Mouse (Mus musculus): ENCODE measurements around the gene Aqp1. TPM values are rescaled to one million over a fixed set of nuclear protein-coding genes. Genes with fewer than 3 reads are reported as not detected.

Aqp1 gene
- total RNA-seq, 1 experiment from 2014 or later, result 0.35 TPM

GRCm38 (mm10) chr6:55389321-55389720 is 53.1 kb downstream of the Aqp1 start:
- ATAC-seq (ENCODE audit: extremely low read depth, insufficient number of reproducible peaks, low FRiP score, poor library complexity, severe bottlenecking), result no peak

- no peak for ATAC-seq (ENCODE audit: extremely low read depth, insufficient number of reproducible peaks, low FRiP score, poor library complexity, severe bottlenecking)
These were observed 55.6 kb downstream of the Aqp1 start for GRCm38 (mm10) chr6:55391814-55392213.

- no peak for ATAC-seq (ENCODE audit: extremely low read depth, insufficient number of reproducible peaks, low FRiP score, poor library complexity, severe bottlenecking)
These were observed 56.2 kb downstream of the Aqp1 start for GRCm38 (mm10) chr6:55392453-55392852.

GRCm38 (mm10) chr6:55394854-55395253 is 58.6 kb downstream of the Aqp1 start:
- ATAC-seq (ENCODE audit: extremely low read depth, insufficient number of reproducible peaks, low FRiP score, poor library complexity, severe bottlenecking), result no peak

- ATAC-seq (ENCODE audit: extremely low read depth, insufficient number of reproducible peaks, low FRiP score, poor library complexity, severe bottlenecking), result no peak
These were observed 59.9 kb downstream of the Aqp1 start for GRCm38 (mm10) chr6:55396176-55396575.

GRCm38 (mm10) chr6:55396622-55397041 is 60.4 kb downstream of the Aqp1 start:
- no peak for ATAC-seq (ENCODE audit: extremely low read depth, insufficient number of reproducible peaks, low FRiP score, poor library complexity, severe bottlenecking)

Other genes starting within 250 kb of the Aqp1 start
- gene Crhr2, start 203.4 kb upstream of the Aqp1 start, total RNA-seq (2017), result not detected in 2 replicates
- not detected in 2 replicates for gene Inmt, start 161.4 kb upstream of the Aqp1 start, total RNA-seq (2017)
- gene Mindy4, start 133.0 kb upstream of the Aqp1 start, total RNA-seq (2017), result not detected in 2 replicates
- not detected in 2 replicates for gene Ghrhr, start 39.9 kb downstream of the Aqp1 start, total RNA-seq (2017)
- gene Adcyap1r1, start 115.5 kb downstream of the Aqp1 start, total RNA-seq (2017), result not detected in 2 replicates